8 mouse cellular contexts compared by ENCODE assay signal in the genomic region with DNA sequence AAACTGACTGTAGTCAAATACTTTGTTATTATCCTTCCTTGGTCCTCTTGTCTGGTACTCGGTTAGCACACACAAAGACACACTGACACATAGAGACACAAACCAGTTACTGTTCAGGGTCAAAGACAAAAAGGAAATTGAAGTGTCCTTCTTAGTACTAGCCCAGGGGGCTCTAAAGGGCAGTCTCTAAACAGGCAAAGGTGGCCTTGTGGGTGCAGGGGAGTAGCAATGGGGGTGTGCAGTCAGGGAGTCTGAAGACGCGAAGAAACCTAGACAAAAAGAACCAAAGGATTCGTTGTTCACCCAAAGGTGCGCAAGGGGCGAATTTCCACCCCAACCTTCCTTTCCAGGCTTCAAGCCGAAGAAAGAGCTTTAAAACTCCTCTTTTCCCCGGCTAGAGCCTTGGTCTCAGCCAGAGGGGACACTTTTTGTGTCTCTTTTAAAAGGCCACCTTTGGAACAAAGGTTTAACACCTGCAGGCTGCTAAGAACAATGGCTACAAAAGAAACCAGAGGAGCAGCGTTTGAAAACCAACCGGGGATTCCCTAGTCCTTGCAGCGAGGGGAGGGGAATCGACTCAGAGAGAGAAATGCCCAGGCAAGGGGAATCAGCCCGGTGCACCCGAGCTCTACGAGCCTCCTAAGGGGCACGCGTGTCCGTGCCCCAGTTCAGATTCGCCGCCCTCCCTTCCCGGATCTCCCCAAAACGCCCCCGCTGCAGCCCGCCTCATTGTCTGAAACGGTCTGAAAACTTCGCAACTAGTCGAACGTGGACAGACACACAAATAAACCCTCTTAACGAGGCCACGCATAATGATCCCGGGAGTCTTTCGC. TPM values are rescaled to one million over a fixed set of nuclear protein-coding genes. Genes with fewer than 3 reads are reported as not detected.
DNase-seq lines count a peak whose midpoint lies in the region; ATAC-seq and TF ChIP-seq lines count a peak whose summit lies in the region.

No protein-coding gene starts in this region.

- no peak for ATAC-seq in midbrain, embryonic 15.5 days (replicated peaks)

- intact Hi-C loops in left cerebral cortex, postnatal 4 days (cut with DNase I), result loop anchor here (1.0 to 10.0 kb wide), 5 partner anchors 208 to 718 kb away; no protein-coding TSS in a partner anchor

- H3K27ac ChIP-seq in embryonic fibroblast, embryonic 13.5 days (ENCODE audit: insufficient read depth, low read length), result peak overlapping the region; percentile 91
- H3K27ac ChIP-seq in midbrain, embryonic 15.5 days, result peak overlapping the region; percentile 98

- H3K4me2 ChIP-seq in midbrain, embryonic 15.5 days, result peak overlapping the region; percentile 62

- no peak for TF ChIP-seq CTCF in embryonic fibroblast, embryonic 13.5 days (IDR thresholded peaks at IDR 0.05; ENCODE audit: borderline replicate concordance, insufficient read depth, low read length)

- peak overlapping the region; percentile 100 for H3K9ac ChIP-seq in midbrain, embryonic 15.5 days

- 0 out of 2 replicates have a peak, but pooled peaks have one; percentile 10 for TF ChIP-seq POLR2A in embryonic fibroblast, embryonic 13.5 days (IDR thresholded peaks at IDR 0.05; ENCODE audit: low read depth, low read length)

- peak; percentile 73 for DNase-seq in CD4-positive, CD25-positive, alpha-beta regulatory T cell, adult 2 months (ENCODE audit: low read depth, low spot score)
- peak; percentile 57 for DNase-seq in NIH3T3 (ENCODE audit: low read depth)
- peak; percentile 66 for DNase-seq in heart, postnatal 4 days
- DNase-seq in left cerebral cortex, postnatal 4 days, result peak; percentile 37
- peak; percentile 53 for DNase-seq in splenic B cell, adult 2 months (ENCODE audit: low read depth, low spot score)
- DNase-seq in urinary bladder, postnatal 4 days (ENCODE audit: low spot score in 2 of 2), result no peak

- no peaks in the 10 kb centered on the region for H3K36me3 ChIP-seq in midbrain, embryonic 15.5 days (replicated peaks)
- H3K36me3 ChIP-seq in splenic B cell, adult 2 months (ENCODE audit: control insufficient read depth, insufficient read depth, low read length, poor library complexity, severe bottlenecking), result peaks cover 3% of the 10 kb centered on the region; the same call in 1 of the 2 replicates

- WGBS in midbrain, embryonic 15.5 days, result under 1% methylated on average over 32 of the region's 32 CpGs

- no peaks in the 10 kb centered on the region for H3K27me3 ChIP-seq in midbrain, embryonic 15.5 days (replicated peaks)
- H3K27me3 ChIP-seq in splenic B cell, adult 2 months (ENCODE audit: control insufficient read depth, insufficient read depth, low read length, poor library complexity, severe bottlenecking), result no peaks in the 10 kb centered on the region; the same call in 1 of the 2 replicates

- no peaks in the 10 kb centered on the region for H3K9me3 ChIP-seq in midbrain, embryonic 15.5 days

- peak overlapping the region; percentile 89 for H3K4me3 ChIP-seq in embryonic fibroblast, embryonic 13.5 days (ENCODE audit: insufficient read depth, low read length)
- H3K4me3 ChIP-seq in midbrain, embryonic 15.5 days, result peak overlapping the region; percentile 99

- peaks cover 12% of the 10 kb centered on the region for H3K4me1 ChIP-seq in embryonic fibroblast, embryonic 13.5 days (ENCODE audit: control insufficient read depth, insufficient read depth, low read length)
- H3K4me1 ChIP-seq in midbrain, embryonic 15.5 days, result peaks cover 31% of the 10 kb centered on the region

RNA-seq across cellular contexts. Expression of a gene that starts 2.3 kb away (rescaled TPM):
- polyA plus RNA-seq in embryonic fibroblast, embryonic 13.5 days (2011; ENCODE audit: insufficient read length, low read depth, missing spikeins), result 30.2 and 34.0 TPM in 2 replicates
- 10 to 100 TPM; 73.6 to 83.6 TPM for total RNA-seq in heart, postnatal 4 days (2021)
- 10 to 100 TPM; 74.7 to 82.2 TPM for total RNA-seq in left cerebral cortex, postnatal 4 days (2021)
- 131 and 148 TPM in 2 replicates for polyA plus RNA-seq in midbrain, embryonic 15.5 days (2015; fragmentation: Nextera tagmentation; extraction: Ambion mirVana)

Comparison
In these comparisons a context has a peak if more than half of its experiments do, and no peak if none do; other contexts are left out.
1. DNase-seq: peak in CD4-positive, CD25-positive, alpha-beta regulatory T cell, adult 2 months (single experiment), NIH3T3 (single experiment), heart, postnatal 4 days (single experiment), left cerebral cortex, postnatal 4 days (single experiment) and splenic B cell, adult 2 months (single experiment); none in urinary bladder, postnatal 4 days (0 of 2).